Mouse (Mus musculus) kidney, embryonic 14.5 days (tissue): Measurements from ENCODE around the gene Rfc4. TPM values are rescaled to one million over a fixed set of nuclear protein-coding genes. Genes with fewer than 3 reads are reported as not detected.
"Not testable (repeated sequence)": the region's sequence is repeated elsewhere in the genome, so short reads cannot be mapped to it uniquely, and the experiment has no call there.

Experiments used
- ATAC-seq: fragments of 200-750 bp; cut with Nextera tagmentation; 2 replicates; pipeline ENCODE4 v1.8.0; 2017; ENCODE audit warnings: moderate number of reproducible peaks, mild to moderate bottlenecking, moderate TSS enrichment, moderate library complexity; ENCODE audit not compliant: low FRiP score, low TSS enrichment
- H3K27ac ChIP-seq: fragments of 300-500 bp; sonication (generic); 2 replicates; pipeline ENCODE4 v1.5.1; 2014; ENCODE audit warnings: low read depth, mild to moderate bottlenecking, low read length, moderate library complexity, mixed read lengths
- H3K27me3 ChIP-seq: fragments of 300-500 bp; sonication (generic); 2 replicates; pipeline ENCODE4 v1.6.1; 2014; ENCODE audit warnings: mild to moderate bottlenecking, low read length; ENCODE audit not compliant: control insufficient read depth, insufficient read depth
- H3K36me3 ChIP-seq: fragments of 300-500 bp; sonication (generic); 2 replicates; pipeline ENCODE4 v1.6.1; 2014; ENCODE audit warnings: low read length, mixed read lengths; ENCODE audit not compliant: control insufficient read depth, insufficient read depth
- H3K4me1 ChIP-seq: fragments of 300-500 bp; sonication (generic); 2 replicates; pipeline ENCODE4 v1.6.1; 2014; ENCODE audit warnings: low read length, mixed read lengths; ENCODE audit not compliant: control insufficient read depth, insufficient read depth
- H3K4me2 ChIP-seq: fragments of 300-500 bp; sonication (generic); replicated peaks from 2 replicates; pipeline ENCODE4 v1.6.1; 2014; ENCODE audit warnings: low read depth, mild to moderate bottlenecking, low read length
- H3K4me3 ChIP-seq: fragments of 300-500 bp; sonication (generic); 2 replicates; pipeline ENCODE4 v1.5.1; 2014; ENCODE audit warnings: mild to moderate bottlenecking, low read length
- H3K9ac ChIP-seq: fragments of 300-500 bp; sonication (generic); 2 replicates; pipeline ENCODE4 v1.6.1; 2014; ENCODE audit warnings: low read depth, mild to moderate bottlenecking, low read length, moderate library complexity
- H3K9me3 ChIP-seq: fragments of 300-500 bp; sonication (generic); 2 replicates; pipeline ENCODE4 v1.6.1; 2016; ENCODE audit warnings: low read length; ENCODE audit not compliant: control insufficient read depth
- WGBS: fragments of 180-500 bp; shearing (Covaris S2); extraction: QIAGEN DNeasy Blood & Tissue Kit; methylation state at CpG from one replicate; pipeline ENCODE4 v1.1.7; 2014; 5-methylcytosine and 5-hydroxymethylcytosine counted together
- microRNA-seq: library from miRNA; unstranded; fragments of <30 nt; microRNA quantifications from one replicate; pipeline ENCODE4, GENCODE M21; 2016
- polyA plus RNA-seq: library from polyadenylated mRNA; unstranded; fragments of >200 nt; fragmentation: Nextera tagmentation; extraction: Ambion mirVana; gene quantifications from 2 replicates; pipeline ENCODE4 v1.2.1, GENCODE M21; 2014

The Rfc4 gene
- polyA plus RNA-seq, 1 experiment from 2014 or later = 146 TPM

- Histone ChIP-seq H3K27me3 (no peaks in the 10 kb centered on the region), H3K9ac (no peak overlapping the region), H3K9me3 (no peaks in the 10 kb centered on the region), H3K27ac (no peak overlapping the region), H3K4me1 (no peaks in the 10 kb centered on the region), H3K36me3 (no peaks in the 10 kb centered on the region), H3K4me3 (no peak overlapping the region), H3K4me2 (no peak overlapping the region)
- no peak for ATAC-seq
- 78% methylated on average over 13 of the region's 13 CpGs for WGBS
Measured at GRCm38 (mm10) chr16:23093321-23093953, 34.1 kb downstream of the Rfc4 start.

GRCm38 (mm10) chr16:23091345-23091744 lies 36.2 kb downstream of the Rfc4 start:
- not testable (repeated sequence) for H3K9ac ChIP-seq

GRCm38 (mm10) chr16:23088491-23088890 lies 39.0 kb downstream of the Rfc4 start:
- H3K27me3 ChIP-seq, H3K9ac ChIP-seq, ATAC-seq, H3K27ac ChIP-seq, H3K9me3 ChIP-seq, H3K4me2 ChIP-seq, H3K36me3 ChIP-seq, H3K4me3 ChIP-seq, H3K4me1 ChIP-seq: not testable (repeated sequence)
- 88% methylated on average over 1 of the region's 1 CpGs for WGBS

More at GRCm38 (mm10) chr16:23091345-23091744, 36.2 kb downstream of the Rfc4 start:
- H3K27me3 ChIP-seq, H3K4me3 ChIP-seq, H3K27ac ChIP-seq, H3K9me3 ChIP-seq, ATAC-seq, H3K36me3 ChIP-seq, H3K4me2 ChIP-seq, H3K4me1 ChIP-seq: not testable (repeated sequence)

- not testable (repeated sequence) for H3K9ac ChIP-seq, ATAC-seq, H3K27ac ChIP-seq, H3K27me3 ChIP-seq, H3K9me3 ChIP-seq, H3K4me2 ChIP-seq, H3K4me1 ChIP-seq, H3K36me3 ChIP-seq, H3K4me3 ChIP-seq
- 40% methylated on average over 4 of the region's 4 CpGs for WGBS
Measured at GRCm38 (mm10) chr16:23087712-23088111, 39.8 kb downstream of the Rfc4 start.

- H3K36me3 ChIP-seq, H3K9me3 ChIP-seq, H3K27me3 ChIP-seq, H3K27ac ChIP-seq, H3K4me3 ChIP-seq, H3K4me1 ChIP-seq, H3K9ac ChIP-seq, H3K4me2 ChIP-seq, ATAC-seq: not testable (repeated sequence)
- WGBS = 75% methylated on average over 8 of the region's 8 CpGs
Measured at GRCm38 (mm10) chr16:23087159-23087558, 40.4 kb downstream of the Rfc4 start.

GRCm38 (mm10) chr16:23077516-23077915 lies 50.0 kb downstream of the Rfc4 start:
- H3K27me3 ChIP-seq, H3K27ac ChIP-seq, H3K9ac ChIP-seq, H3K4me2 ChIP-seq, H3K4me3 ChIP-seq, H3K4me1 ChIP-seq, ATAC-seq, H3K36me3 ChIP-seq, H3K9me3 ChIP-seq: not testable (repeated sequence)
- 86% methylated on average over 6 of the region's 6 CpGs for WGBS

Small RNA genes lying within 50 kb of the gene (microRNA-seq; reads per million reads assigned to microRNA genes)
- 3.6 reads per million, percentile 14 among the genes with 10 or more reads in this experiment for gene Gm49346

Other genes with a start within 250 kb of the Rfc4 start
- 0.31 and 1.1 TPM in 2 replicates for gene Ahsg, start 236.5 kb downstream of the Rfc4 start, polyA plus RNA-seq
- not detected in 2 replicates for gene Fetub, start 209.4 kb downstream of the Rfc4 start, polyA plus RNA-seq
- not detected in 2 replicates for gene Hrg, start 176.7 kb downstream of the Rfc4 start, polyA plus RNA-seq
- gene Kng2, start 98.3 kb downstream of the Rfc4 start, polyA plus RNA-seq = 1.4 and 2.5 TPM in 2 replicates
- gene Kng1, start 69.9 kb downstream of the Rfc4 start, polyA plus RNA-seq = 0.20 and 0.49 TPM in 2 replicates
- 215 and 226 TPM in 2 replicates for gene Eif4a2, start 20.3 kb downstream of the Rfc4 start, polyA plus RNA-seq
- not detected in 2 replicates for gene Adipoq, start 18.8 kb upstream of the Rfc4 start, polyA plus RNA-seq
- 32.5 and 36.7 TPM in 2 replicates for gene St6gal1, start 97.0 kb upstream of the Rfc4 start, polyA plus RNA-seq